Mouse (Mus musculus): Measurements from ENCODE around the gene Ptk6. TPM values are rescaled to one million over a fixed set of nuclear protein-coding genes. Genes with fewer than 3 reads are reported as not detected.

Gene Ptk6
- polyA plus RNA-seq, 1 experiment: 0.15 TPM

DNA sequence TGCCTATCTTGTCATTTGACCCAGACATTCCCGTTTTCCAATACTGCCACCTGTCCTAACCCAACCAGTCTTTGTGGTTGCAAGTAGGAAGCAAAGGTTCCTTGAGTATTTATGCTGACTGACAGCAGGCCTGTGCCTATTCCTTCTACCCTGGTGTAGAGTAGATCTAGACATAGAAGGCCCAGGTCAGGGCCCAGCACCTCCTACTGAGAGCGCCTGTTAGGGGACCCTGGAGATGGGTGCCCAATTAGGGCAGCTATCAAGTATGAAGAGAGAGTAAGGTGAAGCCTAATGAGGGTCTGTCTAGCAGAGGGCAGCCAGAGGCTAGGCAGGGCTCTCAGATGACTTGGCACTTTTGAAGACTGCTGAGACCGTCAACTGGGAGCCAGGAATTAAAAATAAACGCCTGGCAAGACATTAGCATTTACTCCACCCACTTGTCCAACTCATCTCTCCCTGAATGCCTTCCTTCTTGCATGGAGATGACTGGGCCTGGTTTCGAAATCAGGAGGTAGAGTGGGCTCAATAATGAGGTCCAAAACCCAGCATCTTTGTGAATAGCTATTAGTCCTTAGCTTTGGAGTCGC is 44.8 kb downstream of the Ptk6 start:
- Histone ChIP-seq H3K27me3 (ENCODE audit: control insufficient read depth, insufficient read depth, low read length) (0 out of 2 replicates have a peak, but pooled peaks cover 5% of the 10 kb centered on the region), H3K4me1 (ENCODE audit: control insufficient read depth, insufficient read depth, insufficient read length) (no peaks in the 10 kb centered on the region; the same call in 1 of the 2 replicates), H3K27ac (ENCODE audit: insufficient read depth, low read length) (no peak overlapping the region), H3K4me3 (ENCODE audit: extremely low read depth, insufficient read depth, insufficient read length) (no peak overlapping the region), H3K36me3 (ENCODE audit: control insufficient read depth, insufficient read depth, low read length) (no peaks in the 10 kb centered on the region)
- DNase-seq (ENCODE audit: low read depth in 1 of 2, low spot score in 2 of 2): no peak
- 65% methylated on average over 6 of the region's 6 CpGs for WGBS
- TF ChIP-seq POLR2A (IDR thresholded peaks at IDR 0.05; ENCODE audit: low read depth, low read length): no peak
- no peak for TF ChIP-seq CTCF (IDR thresholded peaks at IDR 0.05; ENCODE audit: extremely low read depth, insufficient read depth, insufficient read length, insufficient replicate concordance)

DNA sequence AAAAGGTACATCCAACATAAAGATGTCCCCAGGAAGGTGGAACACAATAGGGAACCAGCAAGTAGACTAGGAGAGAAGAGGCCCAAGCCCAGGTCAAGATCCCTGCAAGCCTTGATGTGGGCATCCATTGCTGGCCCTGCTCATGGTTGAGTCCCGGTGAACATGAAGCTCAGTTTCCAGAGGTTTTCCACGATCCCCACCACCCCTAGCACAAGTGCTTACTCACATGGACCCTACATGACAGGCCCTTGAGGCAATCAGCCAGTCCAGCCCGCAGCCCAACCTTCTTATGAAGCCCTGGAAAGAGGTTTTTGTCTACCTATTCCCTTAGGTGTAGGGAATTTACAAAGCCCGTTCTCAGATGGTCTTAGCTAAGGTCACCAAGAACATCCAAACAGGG is 45.4 kb downstream of the Ptk6 start:
- H3K36me3 ChIP-seq (ENCODE audit: control insufficient read depth, insufficient read depth, low read length): no peaks in the 10 kb centered on the region
- 0 out of 2 replicates have a peak, but pooled peaks cover 5% of the 10 kb centered on the region for H3K27me3 ChIP-seq (ENCODE audit: control insufficient read depth, insufficient read depth, low read length)
- no peaks in the 10 kb centered on the region; the same call in 1 of the 2 replicates for H3K4me1 ChIP-seq (ENCODE audit: control insufficient read depth, insufficient read depth, insufficient read length)
- WGBS: 81% methylated on average over 4 of the region's 4 CpGs
- TF ChIP-seq POLR2A (IDR thresholded peaks at IDR 0.05; ENCODE audit: low read depth, low read length): no peak
- no peak for TF ChIP-seq CTCF (IDR thresholded peaks at IDR 0.05; ENCODE audit: extremely low read depth, insufficient read depth, insufficient read length, insufficient replicate concordance)
- DNase-seq (ENCODE audit: low read depth in 1 of 2, low spot score in 2 of 2): no peak
- H3K4me3 ChIP-seq (ENCODE audit: extremely low read depth, insufficient read depth, insufficient read length): no peak overlapping the region
- no peak overlapping the region for H3K27ac ChIP-seq (ENCODE audit: insufficient read depth, low read length)

DNA sequence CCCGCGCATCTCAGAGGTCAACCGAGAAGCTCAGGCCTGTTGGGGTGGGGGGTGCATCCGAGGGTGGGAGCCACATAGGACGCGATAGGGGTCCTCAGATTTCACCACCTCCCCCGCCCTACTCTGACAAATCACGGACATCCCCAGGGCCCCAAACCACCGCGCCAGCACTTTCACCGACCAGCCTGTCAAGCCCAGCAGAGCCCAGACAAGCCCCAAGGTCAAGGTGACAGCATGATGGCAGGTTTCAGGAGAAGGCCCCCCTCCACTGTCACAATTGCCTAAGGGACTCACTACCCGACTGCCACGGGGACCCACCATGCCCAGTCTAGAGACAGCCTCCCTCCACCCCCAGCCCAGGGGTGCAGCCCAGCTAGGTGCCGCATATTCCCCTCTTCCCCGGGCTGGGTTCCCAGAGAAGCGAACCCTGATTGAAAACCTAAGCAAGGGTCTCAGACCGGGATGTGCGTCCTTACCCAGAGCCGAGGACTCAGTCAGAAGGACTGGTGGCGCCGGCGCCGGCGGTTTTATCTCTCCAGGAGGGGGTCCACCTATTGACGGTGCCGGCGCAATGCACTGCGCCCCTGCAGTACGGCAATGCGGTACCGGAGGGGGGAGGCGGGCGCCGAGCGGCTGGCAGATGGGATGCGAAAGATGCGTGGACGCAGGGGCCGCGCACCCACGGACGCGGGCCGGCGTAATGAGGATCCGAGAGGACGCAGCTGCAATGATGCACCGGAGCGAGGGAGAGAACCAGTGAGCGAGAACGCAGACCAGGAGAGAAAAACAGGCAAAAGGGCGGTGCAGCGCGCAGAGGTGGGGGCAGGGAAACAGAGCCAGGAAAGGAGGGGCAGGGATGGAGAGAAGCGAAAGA is 46.1 kb downstream of the Ptk6 start, which contains the start of gene Eef1a2:
Gene Eef1a2, minus strand, starts transcription at position 767 of the 874 bp plus-strand sequence.
- Histone ChIP-seq H3K27me3 (ENCODE audit: control insufficient read depth, insufficient read depth, low read length) (0 out of 2 replicates have a peak, but pooled peaks cover 5% of the 10 kb centered on the region), H3K4me3 (ENCODE audit: extremely low read depth, insufficient read depth, insufficient read length) (no peak within 1 kb of the TSS), H3K4me1 (ENCODE audit: control insufficient read depth, insufficient read depth, insufficient read length) (no peaks in the 10 kb centered on the region; the same call in 1 of the 2 replicates), H3K36me3 (ENCODE audit: control insufficient read depth, insufficient read depth, low read length) (no peaks in the 10 kb centered on the region), H3K27ac (ENCODE audit: insufficient read depth, low read length) (no peak within 1 kb of the TSS)
- 13% methylated on average over 55 of the region's 55 CpGs for WGBS
- TF ChIP-seq CTCF (IDR thresholded peaks at IDR 0.05; ENCODE audit: extremely low read depth, insufficient read depth, insufficient read length, insufficient replicate concordance) (no peak), POLR2A (IDR thresholded peaks at IDR 0.05; ENCODE audit: low read depth, low read length) (no peak)
- no peak for DNase-seq (ENCODE audit: low read depth in 1 of 2, low spot score in 2 of 2)

DNA sequence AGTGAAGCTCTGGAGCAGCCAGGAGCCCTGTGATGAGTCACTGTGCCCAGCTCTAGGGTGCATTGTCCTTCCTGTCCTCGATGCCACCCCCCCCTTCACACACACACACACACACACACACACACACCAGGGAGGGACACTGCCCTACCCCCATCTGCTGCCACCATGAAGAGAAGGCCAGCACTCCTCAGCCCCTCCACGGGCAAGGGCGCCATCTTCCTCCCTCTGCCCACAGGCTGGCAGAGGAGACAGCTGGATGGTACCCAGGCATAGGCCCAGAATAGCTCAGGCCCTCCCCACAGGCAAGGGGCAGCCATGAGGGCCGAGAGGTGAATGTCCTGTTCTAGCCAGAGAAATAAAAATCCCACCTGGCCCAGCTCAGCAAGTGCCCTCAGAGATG is 46.8 kb downstream of the Ptk6 start:
- no peaks in the 10 kb centered on the region for H3K36me3 ChIP-seq (ENCODE audit: control insufficient read depth, insufficient read depth, low read length)
- H3K4me3 ChIP-seq (ENCODE audit: extremely low read depth, insufficient read depth, insufficient read length): no peak overlapping the region
- 50% methylated on average over 4 of the region's 4 CpGs for WGBS
- H3K4me1 ChIP-seq (ENCODE audit: control insufficient read depth, insufficient read depth, insufficient read length): no peaks in the 10 kb centered on the region; the same call in 1 of the 2 replicates
- no peak for TF ChIP-seq CTCF (IDR thresholded peaks at IDR 0.05; ENCODE audit: extremely low read depth, insufficient read depth, insufficient read length, insufficient replicate concordance)
- TF ChIP-seq POLR2A (IDR thresholded peaks at IDR 0.05; ENCODE audit: low read depth, low read length): no peak
- no peak overlapping the region for H3K27ac ChIP-seq (ENCODE audit: insufficient read depth, low read length)
- DNase-seq (ENCODE audit: low read depth in 1 of 2, low spot score in 2 of 2): no peak
- H3K27me3 ChIP-seq (ENCODE audit: control insufficient read depth, insufficient read depth, low read length): 0 out of 2 replicates have a peak, but pooled peaks cover 5% of the 10 kb centered on the region

DNA sequence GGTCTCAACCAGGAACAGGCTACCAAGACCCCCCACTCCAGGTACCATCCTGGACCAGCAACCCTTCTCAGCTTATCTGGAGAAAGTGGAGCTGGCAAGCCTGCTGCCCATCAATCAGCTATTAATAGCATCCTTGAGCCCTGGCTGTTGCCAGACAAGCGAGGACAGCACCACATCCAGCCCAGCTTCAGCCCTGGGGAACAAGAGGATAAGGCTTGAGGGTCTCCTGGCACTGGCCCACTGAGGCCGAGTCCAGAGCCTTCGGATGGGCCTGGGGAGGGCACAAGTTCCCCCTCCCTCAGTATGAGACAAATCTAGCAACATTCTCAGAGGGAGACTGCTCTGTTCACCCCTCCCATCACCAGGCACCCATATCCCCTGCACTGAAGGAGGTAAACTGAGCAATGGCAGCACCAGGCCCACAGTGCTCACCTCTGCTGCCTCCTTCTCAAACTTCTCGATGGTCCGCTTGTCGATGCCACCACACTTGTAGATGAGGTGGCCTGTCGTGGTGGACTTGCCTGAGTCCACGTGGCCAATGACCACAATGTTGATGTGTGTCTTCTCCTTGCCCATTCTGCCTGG is 47.7 kb downstream of the Ptk6 start:
- TF ChIP-seq CTCF (IDR thresholded peaks at IDR 0.05; ENCODE audit: extremely low read depth, insufficient read depth, insufficient read length, insufficient replicate concordance) (no peak), POLR2A (IDR thresholded peaks at IDR 0.05; ENCODE audit: low read depth, low read length) (no peak)
- 0 out of 2 replicates have a peak, but pooled peaks cover 5% of the 10 kb centered on the region for H3K27me3 ChIP-seq (ENCODE audit: control insufficient read depth, insufficient read depth, low read length)

DNA sequence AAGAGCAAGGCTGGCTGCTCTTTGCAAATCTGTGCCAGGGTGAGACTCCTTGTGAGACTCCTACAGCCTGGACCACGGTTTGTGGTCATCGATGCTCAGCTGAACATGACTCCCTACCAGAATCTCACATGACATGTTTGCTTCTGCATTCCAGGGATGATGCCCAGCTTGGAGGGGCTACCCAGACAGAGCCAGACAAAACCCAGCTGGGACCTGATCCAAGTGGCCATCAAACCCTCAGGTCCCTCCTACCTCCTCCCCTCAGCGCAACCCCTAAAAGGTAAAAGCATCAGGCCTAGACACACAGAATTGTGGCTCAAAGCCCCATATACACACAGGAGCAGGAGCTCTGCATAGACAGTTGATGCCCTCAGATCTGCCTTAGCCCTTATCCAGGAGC is 48.2 kb downstream of the Ptk6 start:
- Histone ChIP-seq H3K4me3 (ENCODE audit: extremely low read depth, insufficient read depth, insufficient read length) (no peak overlapping the region), H3K27ac (ENCODE audit: insufficient read depth, low read length) (no peak overlapping the region), H3K4me1 (ENCODE audit: control insufficient read depth, insufficient read depth, insufficient read length) (no peaks in the 10 kb centered on the region; the same call in 1 of the 2 replicates), H3K36me3 (ENCODE audit: control insufficient read depth, insufficient read depth, low read length) (no peaks in the 10 kb centered on the region), H3K27me3 (ENCODE audit: control insufficient read depth, insufficient read depth, low read length) (0 out of 2 replicates have a peak, but pooled peaks cover 5% of the 10 kb centered on the region)
- DNase-seq (ENCODE audit: low read depth in 1 of 2, low spot score in 2 of 2): no peak
- 85% methylated on average over 3 of the region's 3 CpGs for WGBS
- TF ChIP-seq POLR2A (IDR thresholded peaks at IDR 0.05; ENCODE audit: low read depth, low read length) (no peak), CTCF (IDR thresholded peaks at IDR 0.05; ENCODE audit: extremely low read depth, insufficient read depth, insufficient read length, insufficient replicate concordance) (no peak)

More for the DNA sequence above, 47.7 kb downstream of the Ptk6 start:
- H3K36me3 ChIP-seq (ENCODE audit: control insufficient read depth, insufficient read depth, low read length): no peaks in the 10 kb centered on the region
- DNase-seq (ENCODE audit: low read depth in 1 of 2, low spot score in 2 of 2): no peak
- WGBS: 83% methylated on average over 8 of the region's 8 CpGs
- no peaks in the 10 kb centered on the region; the same call in 1 of the 2 replicates for H3K4me1 ChIP-seq (ENCODE audit: control insufficient read depth, insufficient read depth, insufficient read length)
- no peak overlapping the region for H3K27ac ChIP-seq (ENCODE audit: insufficient read depth, low read length)
- no peak overlapping the region for H3K4me3 ChIP-seq (ENCODE audit: extremely low read depth, insufficient read depth, insufficient read length)

Data from spleen, adult 2 months (tissue).